Mouse (Mus musculus) MEL (cell line): ENCODE measurements at regions not wholly inside any gene's neighbourhood (a gene's known extent, or its start where the extent isn't known, plus 50 kb on each side); places are given as distances from the start of the nearest gene placed in this dataset.

Source experiments
- CTCF ChIP-seq, 3 experiments: IDR thresholded peaks in 2 of 3; conservative IDR thresholded peaks in 1 of 3; 2 replicates each; pipeline ENCODE4 v1.5.1; 2011 to 2012; ENCODE audit warnings: low read length in 3 of 3, low read depth in 2 of 3, mild to moderate bottlenecking in 2 of 3, improper control_type of control experiment in 1 of 3, inconsistent platforms in 1 of 3, mixed read lengths in 1 of 3, moderate library complexity in 1 of 3; ENCODE audit not compliant: control insufficient read depth in 1 of 3, insufficient read depth in 1 of 3, poor library complexity in 1 of 3, severe bottlenecking in 1 of 3
- E2F4 ChIP-seq: IDR thresholded peaks from 2 replicates; pipeline ENCODE4 v1.6.1; 2011; ENCODE audit warnings: low read depth, low read length, improper control_type of control experiment, borderline replicate concordance
- MAZ ChIP-seq: IDR thresholded peaks from 2 replicates; pipeline ENCODE4 v1.6.1; 2012; ENCODE audit warnings: low read depth, mild to moderate bottlenecking, inconsistent platforms, low read length, improper control_type of control experiment
- NRF1 ChIP-seq: IDR thresholded peaks from 2 replicates; pipeline ENCODE4 v1.6.1; 2014; ENCODE audit warnings: low read depth, mild to moderate bottlenecking, inconsistent platforms, low read length, improper control_type of control experiment, moderate library complexity; ENCODE audit not compliant: poor library complexity, insufficient read depth, severe bottlenecking

GRCm38 (mm10) chrX:12296264-12297053, 136.3 kb upstream of the Bcor start:
- TF ChIP-seq E2F4: 0 out of 2 replicates have a peak, but pooled peaks have one; percentile 3
- no peak for TF ChIP-seq NRF1
- TF ChIP-seq CTCF (IDR thresholded peaks at IDR 0.05 in 2 of 3, conservative IDR thresholded peaks at IDR 0.05 in 1 of 3; ENCODE audit: control insufficient read depth in 1 of 3, insufficient read depth in 1 of 3, low read depth in 2 of 3, low read length in 3 of 3, poor library complexity in 1 of 3, severe bottlenecking in 1 of 3): peak in 1 of 3 experiments; percentile 13; a peak in 1 of 6 replicates
- TF ChIP-seq MAZ: 0 out of 2 replicates have a peak, but pooled peaks have one; percentile 35
